In genomic region chr2:30657674-30658479, GRCm38 (mm10) we compare ENCODE assay signal across 8 mouse cellular contexts.
DNase-seq lines count a peak whose midpoint lies in the region; ATAC-seq and TF ChIP-seq lines count a peak whose summit lies in the region.

No protein-coding gene starts in this region.

- TF ChIP-seq EP300 in MEL (IDR thresholded peaks at IDR 0.05; ENCODE audit: low read depth in 1 of 2, low read length in 2 of 2), result no peak; a peak in 1 of 4 replicates

- H3K4me2 ChIP-seq in heart, embryonic 15.5 days, result peak overlapping the region; percentile 77
- H3K4me2 ChIP-seq in midbrain, embryonic 11.5 days, result peak overlapping the region; percentile 58

- H3K27ac ChIP-seq in layer of hippocampus, adult 2 months, result peak overlapping the region; percentile 100
- H3K27ac ChIP-seq in MEL (ENCODE audit: control insufficient read depth, low read depth, low read length), result peak overlapping the region; percentile 70
- peak overlapping the region; percentile 93 for H3K27ac ChIP-seq in heart, embryonic 15.5 days
- peak overlapping the region; percentile 99 for H3K27ac ChIP-seq in midbrain, embryonic 11.5 days (ENCODE audit: low read depth, low read length)

- peak overlapping the region; percentile 46 for H3K4me3 ChIP-seq in layer of hippocampus, adult 2 months
- H3K4me3 ChIP-seq in MEL (ENCODE audit: control insufficient read depth in 1 of 2, insufficient read depth in 1 of 2, low read depth in 2 of 2, low read length in 2 of 2), result peak overlapping the region; percentile 57 to 62
- peak overlapping the region; percentile 47 for H3K4me3 ChIP-seq in heart, embryonic 15.5 days
- H3K4me3 ChIP-seq in midbrain, embryonic 11.5 days (ENCODE audit: low read depth, low read length), result peak overlapping the region; percentile 22

- 0 out of 2 replicates have a peak, but pooled peaks have one; percentile 0 for ATAC-seq in heart, embryonic 15.5 days (replicated peaks; ENCODE audit: insufficient number of reproducible peaks, insufficient read depth, low FRiP score, low read depth)
- ATAC-seq in midbrain, embryonic 11.5 days (ENCODE audit: low FRiP score), result peak; percentile 62

- H3K9ac ChIP-seq in MEL (ENCODE audit: control insufficient read depth, low read depth, low read length, poor library complexity, severe bottlenecking), result peak overlapping the region; percentile 87
- H3K9ac ChIP-seq in heart, embryonic 15.5 days, result peak overlapping the region; percentile 59
- peak overlapping the region; percentile 70 for H3K9ac ChIP-seq in midbrain, embryonic 11.5 days (ENCODE audit: low read length)

- 3% methylated on average over 42 of the region's 42 CpGs for WGBS in heart, embryonic 15.5 days
- under 1% methylated on average over 42 of the region's 42 CpGs for WGBS in midbrain, embryonic 11.5 days

- peak in 1 of 2 experiments; percentile 44 for DNase-seq in layer of hippocampus, adult 2 months (ENCODE audit: low spot score in 2 of 2)
- DNase-seq in layer of hippocampus, adult 9-10 months (ENCODE audit: low spot score), result no peak
- peak; percentile 46 for DNase-seq in MEL (ENCODE audit: low read depth, low spot score)
- DNase-seq in embryo, embryonic 11 days, result peak; percentile 84
- DNase-seq in kidney, postnatal 14 days, result peak; percentile 84
- peak; percentile 96 for DNase-seq in midbrain, embryonic 11.5 days (ENCODE audit: low spot score, missing footprints)
- peak; percentile 74 for DNase-seq in testis, postnatal 14 days (ENCODE audit: low spot score)

- H3K27me3 ChIP-seq in MEL (ENCODE audit: control insufficient read depth in 1 of 2, insufficient read depth in 2 of 2, low read length in 2 of 2), result no peaks in the 10 kb centered on the region; a peak in 2 of 4 replicates
- no peaks in the 10 kb centered on the region for H3K27me3 ChIP-seq in heart, embryonic 15.5 days
- no peaks in the 10 kb centered on the region for H3K27me3 ChIP-seq in midbrain, embryonic 11.5 days (ENCODE audit: control insufficient read depth, insufficient read depth, low read length)

- H3K4me1 ChIP-seq in MEL (ENCODE audit: control insufficient read depth in 1 of 2, insufficient read depth in 2 of 2, low read length in 2 of 2), result peaks cover 7 to 14% of the 10 kb centered on the region in 2 experiments; a peak in 3 of 4 replicates
- H3K4me1 ChIP-seq in heart, embryonic 15.5 days (replicated peaks), result peaks cover 51% of the 10 kb centered on the region
- peaks cover 65% of the 10 kb centered on the region for H3K4me1 ChIP-seq in midbrain, embryonic 11.5 days (ENCODE audit: control insufficient read depth, insufficient read depth, low read length)

- H3K79me2 ChIP-seq in MEL (ENCODE audit: control insufficient read depth, insufficient read depth, low read length, poor library complexity), result peaks cover 3% of the 10 kb centered on the region; the same call in 1 of the 2 replicates

- no peak for TF ChIP-seq CTCF in layer of hippocampus, adult 2 months (conservative IDR thresholded peaks at IDR 0.05)
- TF ChIP-seq CTCF in MEL (IDR thresholded peaks at IDR 0.05 in 2 of 3, conservative IDR thresholded peaks at IDR 0.05 in 1 of 3; ENCODE audit: control insufficient read depth in 1 of 3, insufficient read depth in 1 of 3, low read depth in 2 of 3, low read length in 3 of 3, poor library complexity in 1 of 3, severe bottlenecking in 1 of 3), result no peak

- 0 out of 4 replicates have a peak, but pooled peaks of 1 of the 2 experiments have one; percentile 27 for TF ChIP-seq POLR2A in MEL (IDR thresholded peaks at IDR 0.05; ENCODE audit: control insufficient read depth in 1 of 2, insufficient read depth in 1 of 2, low read depth in 1 of 2, low read length in 2 of 2, poor library complexity in 1 of 2)

- H3K9me3 ChIP-seq in MEL (replicated peaks; ENCODE audit: insufficient read depth, low read length), result no peaks in the 10 kb centered on the region
- H3K9me3 ChIP-seq in heart, embryonic 15.5 days (replicated peaks), result no peaks in the 10 kb centered on the region
- no peaks in the 10 kb centered on the region for H3K9me3 ChIP-seq in midbrain, embryonic 11.5 days (ENCODE audit: control insufficient read depth, low read length)

- TF ChIP-seq RAD21 in MEL (IDR thresholded peaks at IDR 0.05; ENCODE audit: low read depth, low read length), result no peak

- peaks cover 0 to 16% of the 10 kb centered on the region in 2 experiments; a peak in 2 of 4 replicates for H3K36me3 ChIP-seq in MEL (ENCODE audit: control insufficient read depth in 1 of 2, insufficient read depth in 2 of 2, low read length in 2 of 2)
- no peaks in the 10 kb centered on the region for H3K36me3 ChIP-seq in heart, embryonic 15.5 days
- H3K36me3 ChIP-seq in midbrain, embryonic 11.5 days (ENCODE audit: control insufficient read depth, insufficient read depth, low read length), result no peaks in the 10 kb centered on the region

TF ChIP-seq in MEL, 35 proteins besides CTCF, POLR2A, EP300 and RAD21:
- TF ChIP-seq POLR2AphosphoS5 (IDR thresholded peaks at IDR 0.05; ENCODE audit: borderline replicate concordance, low read depth, low read length), result no peak
- TF ChIP-seq ZNF384 (IDR thresholded peaks at IDR 0.05; ENCODE audit: low read depth, low read length), result no peak
- TF ChIP-seq ZKSCAN1 (IDR thresholded peaks at IDR 0.05; ENCODE audit: low read depth, low read length), result no peak
- TF ChIP-seq MAX (IDR thresholded peaks at IDR 0.05; ENCODE audit: low read length), result peak; percentile 21; the same call in 1 of the 2 replicates
- TF ChIP-seq ELF1 (IDR thresholded peaks at IDR 0.05; ENCODE audit: low read depth, low read length), result no peak
- no peak; the same call in 1 of the 2 replicates for TF ChIP-seq NELFE (IDR thresholded peaks at IDR 0.05; ENCODE audit: low read depth, low read length)
- TF ChIP-seq ETS1 (IDR thresholded peaks at IDR 0.05; ENCODE audit: low read depth, low read length), result no peak
- no peak for TF ChIP-seq MYC (IDR thresholded peaks at IDR 0.05; ENCODE audit: low read depth, low read length)
